In the genomic region with DNA sequence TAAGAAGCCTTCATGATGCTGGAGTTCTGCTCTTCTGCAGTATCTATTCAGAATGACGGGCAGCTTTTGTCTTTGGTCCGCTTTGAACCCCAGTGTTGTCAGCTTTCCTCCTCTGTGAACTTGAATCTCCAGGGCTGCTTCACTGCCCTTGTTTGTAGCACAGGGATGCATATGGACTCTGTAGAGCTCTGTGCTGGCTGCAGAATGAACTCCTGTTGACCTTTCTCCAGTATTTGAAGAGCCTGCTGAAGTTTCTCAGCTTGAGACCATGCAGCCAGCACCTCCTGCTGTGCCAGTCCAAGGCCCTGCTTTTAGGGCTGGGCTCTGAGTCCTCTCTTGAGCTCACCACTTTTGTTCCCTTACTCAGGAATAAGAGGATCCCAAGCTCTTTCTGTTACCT, we compare ENCODE assay signal across 10 mouse cellular contexts. TPM values are rescaled to one million over a fixed set of nuclear protein-coding genes. Genes with fewer than 3 reads are reported as not detected.
DNase-seq lines count a peak whose midpoint lies in the region; ATAC-seq lines count a peak whose summit lies in the region.
"Had no signal": no experiment of that assay in that cellular context is flagged by ENCODE, and none has a peak within 500 bp of the region (broad histone marks: within the 10 kb centered on the region; RNA-seq: fewer than 3 reads in every experiment).

No protein-coding gene starts in this region.

- peak overlapping the region; percentile 93 for H3K4me2 ChIP-seq in embryonic facial prominence, embryonic 13.5 days
- 0 out of 2 replicates have a peak overlapping the region, but pooled peaks have one; percentile 23 for H3K4me2 ChIP-seq in liver, embryonic 12.5 days

- intact Hi-C loops in left cerebral cortex, postnatal 14 days (cut with DNase I) = no loop called here

- WGBS in heart, embryonic 10.5 days = 28% methylated on average over 2 of the region's 2 CpGs
- whole genome bisulfite sequencing in embryonic facial prominence, embryonic 13.5 days = 37% methylated on average over 2 of the region's 2 CpGs
- WGBS in liver, embryonic 12.5 days (ENCODE audit: insufficient replicate concordance) = 61% methylated on average over 2 of the region's 2 CpGs

- peak overlapping the region; percentile 49; the same call in 1 of the 2 replicates for H3K9ac ChIP-seq in embryonic facial prominence, embryonic 13.5 days
- no peak overlapping the region for H3K9ac ChIP-seq in liver, embryonic 12.5 days

- H3K4me3 ChIP-seq in heart, embryonic 10.5 days = peak overlapping the region; percentile 94
- H3K4me3 ChIP-seq in embryonic facial prominence, embryonic 13.5 days = peak overlapping the region; percentile 3
- no peak overlapping the region for H3K4me3 ChIP-seq in liver, embryonic 12.5 days

- no peaks in the 10 kb centered on the region for H3K36me3 ChIP-seq in heart, embryonic 10.5 days
- H3K36me3 ChIP-seq in embryonic facial prominence, embryonic 13.5 days = no peaks in the 10 kb centered on the region
- no peaks in the 10 kb centered on the region for H3K36me3 ChIP-seq in liver, embryonic 12.5 days

- ATAC-seq in embryonic facial prominence, embryonic 13.5 days (ENCODE audit: insufficient number of reproducible peaks, insufficient read depth, low FRiP score, low TSS enrichment, low read depth) = no peak
- ATAC-seq in liver, embryonic 12.5 days = no peak
- ATAC-seq: CD4-positive, CD25-positive, alpha-beta regulatory T cell, adult 4 months had no signal

- no peak for DNase-seq in heart, embryonic 10.5 days (ENCODE audit: low spot score)
- DNase-seq in heart, adult 11 months = no peak
- DNase-seq in 3T3-L1 (ENCODE audit: low read depth, low spot score) = peak; percentile 43
- DNase-seq in frontal cortex, postnatal 14 days (ENCODE audit: low spot score in 2 of 2) = no peak
- no peak for DNase-seq in left cerebral cortex, postnatal 14 days (ENCODE audit: low spot score in 2 of 2)
- no peak for DNase-seq in right cerebral cortex, postnatal 36 days (ENCODE audit: low spot score in 2 of 2)
- DNase-seq: gastrocnemius, postnatal 14 days had no signal

- H3K27ac ChIP-seq in heart, embryonic 10.5 days = no peak overlapping the region
- H3K27ac ChIP-seq in embryonic facial prominence, embryonic 13.5 days = no peak overlapping the region
- peak overlapping the region; percentile 41; the same call in 1 of the 2 replicates for H3K27ac ChIP-seq in liver, embryonic 12.5 days

- H3K4me1 ChIP-seq in heart, embryonic 10.5 days = peaks cover 58% of the 10 kb centered on the region
- peaks cover 52% of the 10 kb centered on the region for H3K4me1 ChIP-seq in embryonic facial prominence, embryonic 13.5 days
- peaks cover 78% of the 10 kb centered on the region for H3K4me1 ChIP-seq in liver, embryonic 12.5 days

- no peaks in the 10 kb centered on the region for H3K27me3 ChIP-seq in heart, embryonic 10.5 days (ENCODE audit: insufficient read depth, poor library complexity, severe bottlenecking)
- H3K27me3 ChIP-seq in embryonic facial prominence, embryonic 13.5 days = no peaks in the 10 kb centered on the region
- H3K27me3 ChIP-seq in liver, embryonic 12.5 days (replicated peaks) = no peaks in the 10 kb centered on the region

- no peaks in the 10 kb centered on the region for H3K9me3 ChIP-seq in heart, embryonic 10.5 days
- H3K9me3 ChIP-seq in embryonic facial prominence, embryonic 13.5 days = no peaks in the 10 kb centered on the region
- no peaks in the 10 kb centered on the region for H3K9me3 ChIP-seq in liver, embryonic 12.5 days (replicated peaks)

RNA-seq across cellular contexts. Expression of a gene that starts 47.5 kb away (rescaled TPM):
- 0.06 TPM in 1 of 2 replicates, not detected in the other for polyA plus RNA-seq in heart, embryonic 10.5 days (2016; fragmentation: Nextera tagmentation; extraction: Ambion mirVana)
- 0.14 and 0.22 TPM in 2 replicates for polyA plus RNA-seq in embryonic facial prominence, embryonic 13.5 days (2015; fragmentation: Nextera tagmentation; extraction: Ambion mirVana)
- 0.04 and 0.06 TPM in 2 replicates for polyA plus RNA-seq in liver, embryonic 12.5 days (2016; fragmentation: Nextera tagmentation; extraction: Ambion mirVana)
- not detected for total RNA-seq in left cerebral cortex, postnatal 14 days (2021)
- total RNA-seq: gastrocnemius, postnatal 14 days had no signal
